Mouse (Mus musculus) heart, adult 8-10 months (tissue): ENCODE measurements around the gene Pdzd8. TPM values are rescaled to one million over a fixed set of nuclear protein-coding genes. Genes with fewer than 3 reads are reported as not detected.

Source experiments
- DNase-seq: peaks from one replicate; pipeline ENCODE4 v3.0.0; 2022; ENCODE audit warnings: low spot score
- total RNA-seq, 4 experiments: library from RNA; stranded (reverse); gene quantifications; 2 replicates each; pipeline ENCODE4 v1.2.4; 2022

The Pdzd8 gene
- total RNA-seq = 10 to 100 TPM; 21.7 to 23.3 (median 23.0) TPM

DNA sequence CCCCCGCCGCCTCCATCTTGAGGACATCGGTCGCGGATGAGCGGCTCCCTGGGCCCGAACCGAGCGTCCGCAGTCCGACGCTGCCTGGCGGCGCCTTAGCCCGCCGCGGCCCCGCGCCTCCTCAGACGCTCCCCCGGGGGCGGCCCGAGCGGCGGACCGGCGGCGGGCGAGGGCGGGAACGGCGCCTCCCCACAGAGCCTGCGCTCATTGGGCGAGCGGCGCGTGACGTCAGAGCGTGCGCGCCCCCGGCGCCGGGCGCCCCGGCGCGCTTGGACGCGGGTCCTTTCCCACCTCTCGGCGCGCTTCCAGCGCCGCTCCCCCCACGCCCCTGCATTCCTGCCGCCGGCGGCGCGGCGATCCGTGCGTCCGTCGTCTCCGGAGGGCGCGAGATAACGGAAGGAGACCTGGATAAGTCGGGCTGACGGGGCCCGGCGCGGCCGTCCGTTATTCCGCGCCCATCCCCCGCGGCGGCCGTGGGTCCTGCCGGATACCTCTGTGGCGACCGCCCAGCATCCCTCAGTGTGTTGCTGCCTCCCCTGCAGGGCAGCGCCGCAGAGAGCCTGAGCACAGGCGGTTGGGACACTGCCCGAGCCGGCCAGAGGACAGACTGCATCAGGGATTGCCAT is at the start of gene Pdzd8:
Gene Pdzd8, minus strand, starts transcription at position 123 of the 626 bp plus-strand sequence.
- peak; percentile 80 for DNase-seq

DNA sequence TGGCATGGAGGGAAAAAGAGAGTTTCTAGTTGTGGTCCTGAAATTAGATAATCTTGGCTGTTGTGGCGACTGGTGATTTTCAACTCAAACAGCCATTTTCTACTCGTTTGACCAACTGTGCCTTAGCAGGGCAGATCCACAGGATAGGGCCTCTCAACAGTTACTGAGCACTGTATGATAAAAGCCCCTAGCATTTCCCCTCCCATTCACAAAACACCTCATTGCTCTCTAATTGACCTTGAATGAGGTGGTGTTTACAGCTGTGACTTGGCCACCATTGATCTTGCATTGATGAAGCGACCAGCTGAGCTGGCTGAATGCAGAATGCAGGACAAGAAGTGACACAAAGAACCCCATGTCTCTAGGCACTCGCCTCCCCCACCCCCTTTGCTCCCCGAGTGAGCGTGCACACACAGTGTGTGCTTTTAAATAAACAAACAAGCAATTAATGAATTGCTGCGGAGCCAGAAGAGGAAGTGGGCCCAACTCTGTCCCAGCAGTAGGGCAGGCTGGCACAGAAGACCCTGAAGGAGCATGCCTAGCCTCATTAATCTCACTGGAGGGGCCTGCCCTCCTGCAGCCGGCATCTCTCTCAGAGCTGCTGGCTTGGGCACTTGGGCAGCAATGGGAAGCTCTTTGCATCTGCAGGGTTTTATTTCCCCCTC is 48.3 kb upstream of the Pdzd8 start:
- no peak for DNase-seq

DNA sequence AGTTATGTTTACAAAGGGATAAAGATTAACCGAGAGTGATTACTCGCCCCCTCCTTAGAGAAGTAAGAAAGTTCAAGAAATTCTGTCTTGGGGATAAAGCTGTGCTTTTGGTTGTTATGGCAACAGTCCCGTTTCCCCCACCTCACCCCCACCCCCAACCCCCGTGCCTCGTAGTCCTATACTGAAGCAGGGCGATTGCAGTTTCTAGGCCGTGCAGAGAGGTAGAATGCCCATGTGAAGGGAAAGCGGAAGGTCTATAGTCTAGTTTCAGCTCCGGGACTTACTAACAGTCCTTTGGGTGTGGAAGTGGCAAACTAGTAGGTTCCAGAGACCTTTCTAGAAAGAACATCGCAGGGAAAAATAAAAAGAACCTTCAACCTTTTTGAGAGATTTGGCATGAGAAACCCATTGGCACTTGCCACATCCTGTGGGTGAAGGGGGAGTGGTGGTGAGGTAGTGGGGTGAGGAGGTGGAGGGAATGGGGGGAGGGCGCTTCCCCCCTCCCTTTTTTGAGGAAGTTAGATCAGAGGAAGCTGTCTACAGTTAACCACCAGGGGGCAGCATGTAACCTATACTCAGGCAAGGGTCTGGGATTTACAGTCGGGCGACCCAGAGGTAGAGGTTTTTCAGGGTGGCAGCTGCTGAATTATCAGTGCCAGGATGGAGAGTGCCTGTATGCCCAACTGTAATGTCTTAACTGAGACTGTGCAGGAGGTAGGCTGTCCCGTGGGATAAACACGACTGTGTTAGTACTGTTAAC is 43.4 kb upstream of the Pdzd8 start:
- DNase-seq = peak; percentile 47

DNA sequence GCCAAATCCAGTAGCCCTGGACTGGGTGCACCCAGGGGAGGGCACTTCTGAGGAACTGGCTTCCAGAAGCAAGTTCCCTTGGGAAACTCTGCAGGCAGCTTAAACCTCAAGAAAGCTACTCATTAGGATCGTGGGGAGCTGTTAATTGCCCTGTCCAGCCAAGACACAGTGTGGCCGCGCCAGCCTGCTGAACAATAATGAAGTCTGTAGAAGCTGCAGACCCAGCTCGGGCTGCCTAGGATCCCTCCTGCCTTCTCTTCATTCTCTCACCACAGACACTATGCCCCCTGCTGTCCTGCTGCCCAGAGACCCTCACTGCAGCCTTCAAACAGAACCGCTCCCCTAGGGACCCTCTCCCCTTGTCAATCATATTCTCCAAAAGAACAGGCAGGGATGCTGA is 42.8 kb upstream of the Pdzd8 start:
- no peak for DNase-seq

DNA sequence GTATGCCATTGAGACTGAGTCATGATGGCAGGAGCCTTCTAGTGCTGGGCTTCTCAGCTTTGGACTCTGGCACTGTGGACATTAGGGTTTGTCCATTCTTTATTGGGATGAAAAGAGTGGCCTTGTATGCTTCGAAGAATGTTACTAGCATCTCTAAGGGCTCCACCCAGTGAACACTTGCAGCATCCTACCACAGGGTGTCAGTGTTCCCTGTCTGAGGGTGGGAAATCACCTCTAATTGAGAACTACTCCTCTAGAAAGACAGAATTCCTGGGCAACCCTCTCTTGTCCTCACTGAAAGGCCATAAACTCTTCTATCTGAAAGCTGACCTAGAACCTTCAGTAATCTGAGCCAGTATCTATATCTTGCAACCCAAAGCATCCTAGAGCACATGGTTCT is 41.6 kb upstream of the Pdzd8 start:
- DNase-seq = no peak

DNA sequence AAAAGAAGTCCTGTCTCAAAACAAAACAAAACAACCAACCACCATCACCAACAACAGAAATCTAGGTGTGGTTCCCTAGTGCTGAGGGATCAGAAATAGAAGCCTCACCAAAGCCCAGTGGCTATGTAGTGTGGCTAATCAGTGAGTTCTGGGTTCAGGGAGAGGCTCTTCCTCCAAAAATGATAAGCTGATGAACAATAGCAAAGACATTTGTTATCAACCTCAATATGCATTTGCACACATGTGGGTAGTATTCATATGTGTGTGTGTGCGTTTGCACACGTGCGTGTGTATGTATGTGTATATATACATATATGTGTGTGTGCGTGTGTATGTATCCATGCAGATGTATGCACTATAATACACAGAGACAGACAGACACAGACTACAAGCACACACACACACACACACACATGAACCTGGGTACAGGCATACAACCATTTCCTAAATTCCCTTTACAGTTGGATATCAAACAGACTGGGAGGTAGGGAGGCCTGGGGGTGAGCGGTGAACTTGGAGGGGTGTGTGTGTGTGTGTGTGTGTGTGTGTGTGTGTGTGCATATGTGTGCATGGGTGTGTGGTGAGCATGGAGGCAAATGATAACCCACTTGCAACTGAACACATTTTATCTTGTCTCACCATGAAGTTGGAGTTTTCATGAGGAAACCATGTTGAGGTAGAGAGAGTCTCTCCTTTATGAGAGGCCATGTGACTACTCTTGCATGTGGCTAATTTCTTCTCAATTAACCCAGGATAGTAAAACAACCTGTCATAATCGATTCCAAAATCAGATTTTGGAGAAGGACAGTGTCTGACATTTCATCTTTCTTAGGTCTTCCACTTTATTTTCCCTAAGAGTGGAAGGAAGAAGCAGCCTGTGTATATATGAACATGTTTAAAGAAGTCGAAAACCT is 39.3 kb upstream of the Pdzd8 start:
- no peak for DNase-seq

DNA sequence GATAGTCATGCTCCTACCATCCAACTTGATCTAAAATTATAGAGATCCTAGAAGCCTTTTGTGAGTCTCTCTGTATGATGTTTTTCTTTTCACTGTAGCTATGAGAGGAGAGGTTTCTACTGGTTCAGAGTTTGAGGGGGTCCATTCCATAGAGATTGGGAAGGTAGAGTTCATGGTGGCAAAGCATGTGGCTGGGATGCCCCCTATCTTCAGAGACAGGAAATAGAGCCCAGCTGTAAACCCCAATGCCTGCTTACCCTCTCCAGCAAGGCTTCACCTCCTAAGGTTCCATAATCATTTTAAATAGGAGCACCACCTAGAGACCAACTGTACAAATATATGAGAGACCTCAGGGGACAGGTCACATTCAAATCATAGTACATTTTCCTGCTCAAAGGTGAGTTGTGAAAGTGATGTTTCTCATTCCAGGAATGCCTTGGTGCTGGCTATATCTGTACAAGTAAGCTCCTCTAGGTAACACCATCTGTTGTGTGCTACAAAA is 36.9 kb upstream of the Pdzd8 start:
- DNase-seq = no peak

DNA sequence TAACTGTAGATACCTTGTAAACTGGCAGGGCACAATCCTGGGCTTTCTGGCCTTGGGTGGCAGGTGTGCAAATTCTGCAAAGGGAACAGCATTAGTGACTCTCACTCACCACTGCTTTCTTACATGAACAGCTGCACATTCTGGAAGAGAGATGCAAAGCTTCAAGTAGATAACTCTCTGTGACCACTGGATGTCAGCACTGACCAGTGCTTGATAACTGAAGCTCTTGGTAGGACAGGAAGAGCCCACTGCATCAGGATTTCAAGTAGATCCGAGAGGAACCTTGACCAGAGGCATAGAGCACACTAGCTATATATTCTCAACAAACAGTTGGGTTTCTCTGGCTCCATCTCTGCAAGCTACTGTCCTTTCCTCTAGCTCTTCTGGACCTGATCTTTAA is 34.4 kb upstream of the Pdzd8 start:
- no peak for DNase-seq

DNA sequence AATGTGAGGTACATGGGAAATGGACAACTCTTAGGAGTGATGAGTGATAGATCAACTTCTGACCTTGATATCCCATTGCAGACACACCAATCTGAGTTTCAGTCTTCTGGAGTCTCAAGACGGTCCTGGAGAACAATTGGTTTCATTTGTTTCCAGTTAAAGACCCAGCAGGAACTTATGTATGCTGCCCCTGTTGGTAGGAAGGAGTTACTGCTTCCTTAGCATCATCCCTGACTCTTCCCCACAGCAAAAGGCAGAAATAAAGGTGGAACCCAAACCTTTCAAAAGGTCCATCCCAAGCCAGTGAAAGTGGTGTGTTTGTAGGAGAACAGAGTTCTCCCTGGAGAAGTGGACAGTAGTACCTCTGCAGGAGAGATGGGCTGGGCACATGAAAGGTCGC is 30.9 kb upstream of the Pdzd8 start:
- no peak for DNase-seq

DNA sequence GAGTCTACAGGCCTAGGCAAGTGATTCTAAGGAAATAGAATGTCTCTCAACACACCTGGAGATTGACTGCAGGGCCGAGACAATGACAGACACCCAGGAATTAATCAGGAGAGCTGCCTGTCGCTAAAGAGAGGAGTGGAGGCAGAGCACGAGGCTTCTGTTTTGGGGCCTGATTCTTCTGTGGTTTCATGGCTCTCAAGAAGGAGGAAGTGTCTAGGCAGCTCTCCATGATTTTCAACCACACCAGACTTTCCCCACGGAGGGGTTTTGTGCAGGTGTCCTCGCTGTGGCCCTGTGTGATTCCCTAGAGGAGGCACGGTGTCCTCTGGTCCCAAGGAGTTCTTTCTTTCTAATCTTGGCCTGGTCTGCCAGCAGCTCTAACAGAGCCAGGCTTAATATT is 29.4 kb upstream of the Pdzd8 start:
- no peak for DNase-seq

DNA sequence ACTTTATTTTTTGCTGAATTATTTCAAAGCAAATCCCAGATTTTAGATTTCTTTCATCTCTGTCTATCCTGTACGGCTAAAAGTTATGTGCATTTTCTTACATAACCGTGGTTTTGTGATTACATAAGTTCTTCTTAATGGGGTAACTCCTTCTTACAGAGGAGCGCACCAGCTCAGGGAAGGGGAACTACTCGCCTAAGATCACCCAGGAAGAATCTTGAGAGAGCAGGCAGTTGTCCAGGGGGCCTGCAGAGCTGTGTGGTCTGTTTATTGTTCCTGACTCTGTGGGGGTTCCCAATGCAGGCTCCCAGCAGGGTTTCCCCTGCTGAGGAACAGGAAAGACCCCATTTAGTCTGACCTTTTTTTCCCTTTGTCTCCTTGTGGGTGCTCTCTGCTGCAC is 27.3 kb upstream of the Pdzd8 start:
- DNase-seq = no peak

DNA sequence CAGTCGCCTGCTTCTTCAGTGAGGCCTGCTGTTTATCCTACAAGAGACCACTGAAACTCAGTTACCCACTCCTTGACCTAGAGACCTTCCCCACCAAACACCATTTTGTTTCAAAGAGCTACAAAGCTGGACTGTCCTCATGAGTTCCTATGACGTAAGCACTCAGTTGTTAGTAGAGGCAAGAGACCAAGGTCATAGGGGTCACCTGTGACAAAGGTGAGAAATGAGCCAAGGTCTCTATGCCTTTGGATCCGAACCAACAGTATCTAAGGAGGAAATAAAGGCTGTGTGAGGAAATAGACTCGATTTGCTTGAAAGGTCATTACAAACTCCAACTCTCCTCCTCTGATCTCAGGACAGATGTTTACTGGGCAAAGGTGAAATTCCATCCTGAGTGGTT is 25.4 kb upstream of the Pdzd8 start:
- DNase-seq = no peak

DNA sequence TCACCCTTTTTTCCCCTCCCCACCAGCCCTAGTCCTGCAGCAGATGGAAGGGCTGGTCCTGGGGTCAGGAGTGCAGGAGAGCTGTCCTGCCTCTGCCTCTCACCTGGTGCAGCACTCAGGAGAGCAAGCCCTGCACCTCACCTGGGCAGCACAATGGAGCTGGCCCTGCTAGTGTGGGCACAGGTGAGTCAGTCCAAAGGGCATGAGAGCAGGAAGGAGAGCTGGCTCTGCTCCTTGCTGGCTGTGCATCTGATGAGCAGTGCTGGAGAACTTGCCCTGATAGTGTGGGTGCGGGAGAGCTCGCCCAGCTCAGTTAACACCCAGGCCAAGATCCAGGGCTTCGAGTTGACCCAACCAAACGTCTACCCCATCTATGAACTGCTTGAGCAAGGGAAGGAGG is 22.3 kb upstream of the Pdzd8 start:
- no peak for DNase-seq

DNA sequence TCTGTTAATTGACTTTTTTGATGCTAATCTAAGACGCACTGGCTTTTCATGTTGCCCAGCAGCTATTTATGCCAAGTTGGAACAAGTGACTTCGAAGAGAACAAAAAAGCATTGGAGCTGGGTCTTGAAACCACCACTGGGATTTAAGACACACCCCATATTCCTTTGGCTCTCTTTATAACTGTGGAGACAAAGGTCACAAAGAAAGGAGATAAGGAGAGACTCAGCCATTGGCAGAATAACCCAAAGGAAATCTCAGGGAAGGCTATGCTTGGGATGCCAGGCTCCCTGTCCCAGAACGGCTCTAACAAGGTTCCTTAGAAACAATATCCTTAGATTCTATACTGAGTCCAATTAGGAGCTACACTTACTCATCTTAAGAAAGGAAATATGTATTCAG is 21.1 kb upstream of the Pdzd8 start:
- no peak for DNase-seq

DNA sequence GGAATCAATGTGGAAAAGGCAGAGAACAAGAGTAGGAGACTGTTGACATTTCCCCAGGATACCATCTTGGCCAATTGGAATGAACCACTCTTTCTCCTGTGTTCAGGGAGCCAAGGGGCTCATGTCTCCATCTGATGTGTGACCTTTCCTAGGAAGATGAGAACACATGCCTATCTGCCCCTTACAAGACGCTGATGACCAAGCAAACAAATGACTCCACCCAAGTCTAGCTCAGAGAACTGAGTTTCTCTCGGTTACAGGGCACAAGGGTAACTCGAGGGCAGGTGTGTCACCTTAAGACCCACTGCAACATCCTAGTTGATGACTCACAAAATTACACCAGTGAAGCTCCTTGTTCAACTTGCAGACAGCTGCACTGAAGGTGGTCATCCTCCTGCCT is 18.1 kb upstream of the Pdzd8 start:
- no peak for DNase-seq

DNA sequence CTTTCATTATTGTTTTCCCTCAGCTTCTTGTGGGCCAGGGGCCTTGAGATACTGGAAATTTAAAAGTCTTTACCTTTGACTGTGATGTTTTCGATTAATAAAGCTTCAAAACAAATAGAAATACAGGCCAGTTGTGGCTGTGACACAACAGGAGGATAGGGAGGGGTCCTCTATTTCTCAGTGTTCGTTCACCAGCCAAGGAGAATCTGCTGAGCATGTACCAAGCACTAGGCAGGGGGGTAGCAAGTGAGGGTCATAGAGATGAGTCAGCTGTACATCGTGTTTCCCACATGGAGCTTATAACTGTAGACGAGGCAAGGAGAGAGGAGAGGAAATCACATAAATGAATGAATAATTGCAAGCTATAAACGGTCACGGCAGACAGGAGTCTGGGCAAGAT is 17.1 kb upstream of the Pdzd8 start:
- no peak for DNase-seq

DNA sequence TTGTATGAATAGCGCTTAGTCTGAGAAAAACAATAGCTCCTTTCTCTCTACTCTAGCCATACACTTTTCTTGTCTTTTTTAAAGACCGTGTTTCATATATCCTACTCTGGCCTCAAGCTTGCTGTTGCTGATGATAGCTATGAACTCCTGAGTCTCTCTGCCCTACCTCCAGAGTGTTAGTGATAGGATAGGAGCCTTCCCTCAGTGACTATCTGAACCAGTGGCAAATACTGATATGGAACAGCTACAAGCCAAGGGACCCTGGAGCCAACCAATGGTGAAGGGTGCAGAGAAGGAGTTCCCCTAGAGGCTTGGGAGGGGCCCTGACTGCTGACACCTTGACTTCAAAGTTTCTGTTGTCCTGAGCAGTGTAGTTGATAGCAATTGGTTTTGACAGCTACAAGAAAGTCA is 14.9 kb upstream of the Pdzd8 start:
- DNase-seq = no peak

DNA sequence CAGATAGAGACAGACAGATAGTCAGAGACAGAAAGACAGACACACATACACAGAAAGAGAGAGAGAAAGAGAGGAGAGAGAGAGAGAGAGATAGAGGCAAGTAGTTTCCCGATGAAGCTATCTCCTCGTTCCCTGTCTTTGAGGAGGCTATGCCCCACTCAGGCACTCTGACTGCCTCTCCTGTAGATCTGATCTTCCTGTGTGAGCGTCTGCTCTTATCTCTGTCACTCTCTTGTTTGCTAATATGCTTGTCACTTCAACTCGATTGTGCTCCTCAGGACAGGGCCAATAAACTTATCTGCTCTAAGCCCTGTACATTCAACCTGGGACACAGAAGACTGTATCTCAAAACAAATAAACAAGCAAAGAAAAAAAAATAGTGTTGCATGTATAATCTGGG is 13.6 kb upstream of the Pdzd8 start:
- DNase-seq = no peak

DNA sequence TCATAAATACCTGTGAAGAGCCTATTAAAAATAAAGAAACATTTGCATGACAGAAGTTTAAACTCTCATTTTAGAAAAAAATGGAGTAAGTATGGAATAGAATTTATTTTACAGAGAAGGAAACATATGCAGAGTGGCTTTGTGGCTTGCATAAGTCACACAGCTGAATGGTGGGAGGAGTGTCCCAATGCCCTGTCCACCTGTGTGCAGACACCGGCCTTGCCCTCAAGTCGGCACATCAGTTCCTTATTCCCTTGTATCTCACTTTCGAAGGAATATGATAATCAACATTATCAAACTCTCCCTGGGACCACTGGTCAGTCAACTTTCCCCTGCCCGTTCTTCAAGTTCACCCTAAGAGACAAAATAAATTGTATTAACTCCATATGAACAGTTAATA is 12.3 kb upstream of the Pdzd8 start:
- no peak for DNase-seq

DNA sequence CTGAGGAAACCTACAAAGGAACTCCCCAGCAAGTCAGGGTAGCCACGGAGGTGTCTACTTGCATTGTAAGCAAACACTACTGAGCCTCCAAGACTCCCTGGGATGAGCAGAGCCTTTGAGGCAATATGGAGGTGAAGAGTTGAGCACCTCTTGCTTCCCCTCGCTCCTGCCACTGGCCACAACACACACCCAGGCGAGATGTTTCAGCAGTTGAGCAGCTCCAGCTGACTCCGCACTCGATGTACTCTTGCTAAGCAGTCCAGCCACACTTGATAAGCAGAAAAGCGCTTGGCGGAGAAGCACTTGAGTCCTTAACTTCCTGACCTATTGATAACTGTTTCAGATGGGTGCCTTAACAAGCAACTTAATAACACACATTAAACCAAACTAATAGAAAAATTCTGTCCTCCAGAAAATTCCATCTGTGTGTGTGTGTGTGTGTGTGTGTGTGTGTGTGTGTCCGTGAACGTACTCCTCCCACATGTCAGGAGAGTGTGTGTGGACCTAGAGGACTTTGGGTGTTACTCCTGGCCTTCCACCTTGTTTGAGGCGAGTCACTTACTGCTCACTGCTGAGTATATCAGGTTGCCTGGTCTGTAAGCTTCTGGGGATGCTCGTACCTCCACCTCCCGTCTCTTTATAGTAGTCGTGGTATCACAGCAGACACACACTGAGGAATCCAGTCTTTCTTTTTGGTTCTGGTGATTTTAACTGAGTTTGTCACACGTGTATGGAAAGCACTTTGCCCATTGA is 11.4 kb upstream of the Pdzd8 start:
- no peak for DNase-seq

DNA sequence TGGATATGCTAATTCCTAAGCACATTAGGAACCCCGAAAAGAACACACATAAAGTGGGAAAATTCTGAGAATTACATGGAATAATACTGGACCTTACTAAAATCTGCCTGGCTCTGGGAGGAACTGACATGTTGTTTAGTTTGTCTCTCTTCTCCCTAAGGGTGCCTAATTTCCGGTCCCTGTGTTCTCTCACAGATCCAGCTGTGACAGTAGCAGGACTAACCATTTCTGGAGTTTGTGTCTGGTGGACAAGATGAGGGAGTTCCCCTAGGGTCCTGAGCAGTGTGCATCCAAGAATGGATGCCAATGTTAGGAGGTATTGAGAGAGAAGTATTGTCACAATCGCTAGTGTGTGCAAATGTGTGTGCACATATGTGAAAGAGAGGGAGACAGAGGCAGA is 10.8 kb upstream of the Pdzd8 start:
- DNase-seq = no peak
